In genomic region chr19:33273676-33274075, GRCm38 (mm10) we compare ENCODE assay signal across 25 mouse cellular contexts.
DNase-seq lines count a peak whose midpoint lies in the region; ATAC-seq and TF ChIP-seq lines count a peak whose summit lies in the region.
"Had no signal": no experiment of that assay in that cellular context is flagged by ENCODE, and none has a peak within 500 bp of the region (broad histone marks: within the 10 kb centered on the region; RNA-seq: fewer than 3 reads in every experiment).

No protein-coding gene starts in this region.

- WGBS in kidney, postnatal 0 days, result 75% methylated on average over 1 of the region's 1 CpGs
- 87% methylated on average over 1 of the region's 1 CpGs for WGBS in neural tube, embryonic 15.5 days

- H3K9me3 ChIP-seq in kidney, postnatal 0 days (replicated peaks; ENCODE audit: low read length), result no peaks in the 10 kb centered on the region
- no peaks in the 10 kb centered on the region for H3K9me3 ChIP-seq in neural tube, embryonic 15.5 days (replicated peaks)
- H3K9me3 ChIP-seq: forebrain, embryonic 12.5 days; heart, embryonic 15.5 days; liver, embryonic 15.5 days; neural tube, embryonic 12.5 days had no signal

- no peak for TF ChIP-seq CTCF in kidney, postnatal 0 days (IDR thresholded peaks at IDR 0.05; ENCODE audit: low read depth)

- peak; percentile 5 for DNase-seq in fibroblast of lung, adult 2 months (ENCODE audit: low read depth)
- DNase-seq in kidney, adult 8-10 months, result peak; percentile 48 to 53
- DNase-seq in kidney, postnatal 0 days (ENCODE audit: low spot score), result peak; percentile 37
- peak; percentile 30 to 54 for DNase-seq in kidney, postnatal 4 days
- no peak for DNase-seq in heart, adult 8-10 months (ENCODE audit: low spot score)
- no peak for DNase-seq in lung, postnatal 36 days
- DNase-seq: adrenal gland, adult 2 months; adrenal gland, postnatal 36 days; cerebellum, adult 18-20 months; cerebellum, postnatal 10 days; gastrocnemius, postnatal 10 days; left cerebral cortex, postnatal 4 days; lung, embryonic 14.5 days; thymus, postnatal 4 days had no signal

- no peak overlapping the region for H3K4me3 ChIP-seq in kidney, postnatal 0 days (replicated peaks; ENCODE audit: low read depth, low read length)
- no peak overlapping the region for H3K4me3 ChIP-seq in neural tube, embryonic 15.5 days (replicated peaks)
- H3K4me3 ChIP-seq: erythroblast, embryonic 14.5 days; forebrain, embryonic 12.5 days; heart, embryonic 15.5 days; layer of hippocampus, adult 2 months; liver, embryonic 15.5 days; myocyte; neural tube, embryonic 12.5 days had no signal

- no peak overlapping the region for H3K4me2 ChIP-seq in kidney, postnatal 0 days (ENCODE audit: low read length)
- no peak overlapping the region for H3K4me2 ChIP-seq in neural tube, embryonic 15.5 days
- H3K4me2 ChIP-seq: forebrain, embryonic 12.5 days; heart, embryonic 15.5 days; liver, embryonic 15.5 days; lung, embryonic 14.5 days; midbrain, embryonic 11.5 days; neural tube, embryonic 12.5 days had no signal

- no peak overlapping the region for H3K9ac ChIP-seq in kidney, postnatal 0 days (ENCODE audit: low read depth, low read length)
- H3K9ac ChIP-seq in neural tube, embryonic 15.5 days (replicated peaks), result no peak overlapping the region
- H3K9ac ChIP-seq: forebrain, embryonic 12.5 days; heart, embryonic 15.5 days; liver, embryonic 15.5 days; lung, embryonic 14.5 days; neural tube, embryonic 12.5 days had no signal

- H3K36me3 ChIP-seq in kidney, postnatal 0 days (ENCODE audit: insufficient read depth, low read length), result no peaks in the 10 kb centered on the region
- no peaks in the 10 kb centered on the region for H3K36me3 ChIP-seq in neural tube, embryonic 15.5 days
- H3K36me3 ChIP-seq: forebrain, embryonic 12.5 days; heart, embryonic 15.5 days; liver, embryonic 15.5 days; neural tube, embryonic 12.5 days had no signal

- 0 out of 2 replicates have a peak, but pooled peaks cover 7% of the 10 kb centered on the region for H3K4me1 ChIP-seq in kidney, postnatal 0 days (replicated peaks; ENCODE audit: insufficient read depth, low read length)
- H3K4me1 ChIP-seq in neural tube, embryonic 15.5 days, result no peaks in the 10 kb centered on the region
- H3K4me1 ChIP-seq: forebrain, embryonic 12.5 days; heart, embryonic 15.5 days; liver, embryonic 15.5 days; neural tube, embryonic 12.5 days had no signal

- ATAC-seq in kidney, postnatal 0 days (replicated peaks; ENCODE audit: low FRiP score, low read depth), result no peak
- ATAC-seq in neural tube, embryonic 15.5 days (ENCODE audit: low FRiP score), result no peak
- ATAC-seq: hindbrain, postnatal 0 days; intestine, embryonic 16.5 days had no signal

- no peaks in the 10 kb centered on the region for H3K27me3 ChIP-seq in kidney, postnatal 0 days (ENCODE audit: insufficient read depth, low read length)
- H3K27me3 ChIP-seq in neural tube, embryonic 15.5 days (replicated peaks), result no peaks in the 10 kb centered on the region
- H3K27me3 ChIP-seq: forebrain, embryonic 12.5 days; heart, embryonic 15.5 days; liver, embryonic 15.5 days; neural tube, embryonic 12.5 days had no signal

- no peak overlapping the region for H3K27ac ChIP-seq in kidney, postnatal 0 days
- H3K27ac ChIP-seq in neural tube, embryonic 15.5 days (replicated peaks), result no peak overlapping the region
- H3K27ac ChIP-seq: forebrain, embryonic 12.5 days; heart, embryonic 15.5 days; hindbrain, postnatal 0 days; layer of hippocampus, adult 2 months; liver, embryonic 15.5 days; neural tube, embryonic 12.5 days had no signal

Comparison
In these comparisons a context has a peak if more than half of its experiments do, and no peak if none do; other contexts are left out.
1. DNase-seq: peak in fibroblast of lung, adult 2 months (single experiment), kidney, adult 8-10 months (2 of 2), kidney, postnatal 0 days (single experiment) and kidney, postnatal 4 days (2 of 2); none in heart, adult 8-10 months (single experiment) and lung, postnatal 36 days (single experiment).